Mouse (Mus musculus) C2C12 (cell line): ENCODE data around the gene Aff3. TPM values are rescaled to one million over a fixed set of nuclear protein-coding genes. Genes with fewer than 3 reads are reported as not detected.

Experiments
- H3K27me3 ChIP-seq: one replicate; pipeline ENCODE4 v1.6.1; 2011; ENCODE audit not compliant: control insufficient read depth, insufficient read depth, insufficient read length
- H3K36me3 ChIP-seq: one replicate; pipeline ENCODE4 v1.6.1; 2011; ENCODE audit not compliant: control insufficient read depth, insufficient read depth
- H3K4me3 ChIP-seq: one replicate; pipeline ENCODE4 v1.5.1; 2011; ENCODE audit warnings: mild to moderate bottlenecking, control low read depth; ENCODE audit not compliant: poor library complexity, insufficient read depth, severe bottlenecking
- H3K79me2 ChIP-seq: one replicate; pipeline ENCODE4 v1.6.1; 2011; ENCODE audit not compliant: control insufficient read depth, insufficient read depth
- H3K79me3 ChIP-seq: one replicate; pipeline ENCODE4 v1.6.1; 2011; ENCODE audit warnings: low read depth, control low read depth
- H3ac ChIP-seq: one replicate; pipeline ENCODE3; 2011; ENCODE audit warnings: low read depth; ENCODE audit not compliant: control insufficient read depth, insufficient read length
- CEBPB ChIP-seq: IDR thresholded peaks from one replicate; pipeline ENCODE4 v1.6.1; 2011; ENCODE audit warnings: low read depth, mild to moderate bottlenecking, control low read depth, moderate library complexity
- CTCF ChIP-seq: IDR thresholded peaks from one replicate; pipeline ENCODE4 v1.5.1; 2011; ENCODE audit not compliant: control insufficient read depth, insufficient read depth, insufficient read length
- FOSL1 ChIP-seq: IDR thresholded peaks from one replicate; pipeline ENCODE4 v1.8.0; 2011; ENCODE audit warnings: mild to moderate bottlenecking, low read length; ENCODE audit not compliant: poor library complexity, insufficient read depth, severe bottlenecking
- MAX ChIP-seq: IDR thresholded peaks from one replicate; pipeline ENCODE4 v1.6.1; 2011; ENCODE audit warnings: mild to moderate bottlenecking, control low read depth
- MYOD1 ChIP-seq: IDR thresholded peaks from one replicate; pipeline ENCODE4 v1.6.1; 2011; ENCODE audit warnings: low read depth; ENCODE audit not compliant: control insufficient read depth, insufficient read length
- MYOG ChIP-seq: IDR thresholded peaks from one replicate; pipeline ENCODE4 v1.6.1; 2011; ENCODE audit not compliant: control insufficient read depth, insufficient read length; ENCODE audit errors: extremely low read depth
- USF1 ChIP-seq: IDR thresholded peaks from one replicate; pipeline ENCODE4 v1.6.1; 2011; ENCODE audit warnings: low read depth, mild to moderate bottlenecking, control low read depth, moderate library complexity
- polyA plus RNA-seq: library from polyadenylated mRNA; unstranded; fragments of >200 nt; fragmentation: generic; extraction: Trizol; gene quantifications from one replicate; pipeline ENCODE4 v1.2.1, GENCODE M21; 2012; ENCODE audit warnings: missing spikeins

Aff3 gene
- polyA plus RNA-seq, 1 experiment, result not detected

- Histone ChIP-seq H3K4me3 (no peak overlapping the region), H3K79me3 (no peaks in the 10 kb centered on the region), H3K79me2 (no peaks in the 10 kb centered on the region), H3K27me3 (peaks cover 8% of the 10 kb centered on the region), H3K36me3 (no peaks in the 10 kb centered on the region), H3ac (no peak overlapping the region)
- TF ChIP-seq CEBPB (no peak), MYOG (no peak), USF1 (no peak), FOSL1 (no peak), MYOD1 (no peak), MAX (no peak), CTCF (no peak)
Measured at GRCm38 (mm10) chr1:38221431-38221830, 443.3 kb downstream of the Aff3 start.

- no peaks in the 10 kb centered on the region for H3K79me2 ChIP-seq
- H3K27me3 ChIP-seq, result peaks cover 8% of the 10 kb centered on the region
- no peak overlapping the region for H3K4me3 ChIP-seq
- no peaks in the 10 kb centered on the region for H3K36me3 ChIP-seq
- no peak overlapping the region for H3ac ChIP-seq
- no peaks in the 10 kb centered on the region for H3K79me3 ChIP-seq
- TF ChIP-seq MAX (no peak), CEBPB (no peak), FOSL1 (no peak), USF1 (no peak), CTCF (no peak), MYOG (no peak), MYOD1 (no peak)
Measured at GRCm38 (mm10) chr1:38217912-38218795, 446.6 kb downstream of the Aff3 start.

GRCm38 (mm10) chr1:38217098-38217497 lies 447.7 kb downstream of the Aff3 start:
- Histone ChIP-seq H3K4me3 (no peak overlapping the region), H3K36me3 (no peaks in the 10 kb centered on the region), H3K79me3 (no peaks in the 10 kb centered on the region), H3K27me3 (peaks cover 8% of the 10 kb centered on the region), H3K79me2 (no peaks in the 10 kb centered on the region), H3ac (no peak overlapping the region)
- TF ChIP-seq USF1, result no peak
- TF ChIP-seq CTCF, result no peak
- TF ChIP-seq FOSL1, result no peak
- no peak for TF ChIP-seq MAX
- TF ChIP-seq CEBPB, result no peak
- no peak for TF ChIP-seq MYOG
- TF ChIP-seq MYOD1, result no peak

GRCm38 (mm10) chr1:38213377-38213776 lies 451.4 kb downstream of the Aff3 start:
- H3K79me3 ChIP-seq, result no peaks in the 10 kb centered on the region
- no peak overlapping the region for H3ac ChIP-seq
- peaks cover 19% of the 10 kb centered on the region for H3K27me3 ChIP-seq
- H3K79me2 ChIP-seq, result no peaks in the 10 kb centered on the region
- TF ChIP-seq FOSL1, result no peak
- no peak for TF ChIP-seq MYOD1
- no peak for TF ChIP-seq MAX
- no peak for TF ChIP-seq MYOG
- no peak overlapping the region for H3K4me3 ChIP-seq
- H3K36me3 ChIP-seq, result no peaks in the 10 kb centered on the region

- Histone ChIP-seq H3K27me3 (peaks cover 21% of the 10 kb centered on the region), H3ac (no peak overlapping the region), H3K79me3 (no peaks in the 10 kb centered on the region), H3K4me3 (no peak overlapping the region), H3K36me3 (no peaks in the 10 kb centered on the region), H3K79me2 (no peaks in the 10 kb centered on the region)
- TF ChIP-seq MYOD1 (no peak), MAX (no peak), FOSL1 (no peak), MYOG (no peak), USF1 (no peak), CTCF (no peak), CEBPB (no peak)
Measured at GRCm38 (mm10) chr1:38212386-38212785, 452.4 kb downstream of the Aff3 start.
